Mouse (Mus musculus) left cerebral cortex, adult 11 months (tissue): ENCODE measurements around the gene B3gnt7.
"Not testable (repeated sequence)": the region's sequence is repeated elsewhere in the genome, so short reads cannot be mapped to it uniquely, and the experiment has no call there.

Source experiments
- DNase-seq: peaks from one replicate; pipeline ENCODE4 v3.0.0; 2022; ENCODE audit warnings: low spot score

The B3gnt7 gene

GRCm38 (mm10) chr1:86303063-86303872 is 636 bp downstream of the B3gnt7 start:
- no peak for DNase-seq

- DNase-seq, result no peak
Measured at GRCm38 (mm10) chr1:86303873-86304250, 1.2 kb downstream of the B3gnt7 start.

GRCm38 (mm10) chr1:86306686-86307085 is 4.1 kb downstream of the B3gnt7 start:
- DNase-seq, result no peak

- no peak for DNase-seq
Measured at GRCm38 (mm10) chr1:86307177-86307762, 4.6 kb downstream of the B3gnt7 start.

- DNase-seq, result no peak
Measured at GRCm38 (mm10) chr1:86307871-86308641, 5.4 kb downstream of the B3gnt7 start.

- DNase-seq, result no peak
Measured at GRCm38 (mm10) chr1:86309270-86309833, 6.7 kb downstream of the B3gnt7 start.

- DNase-seq, result no peak
Measured at GRCm38 (mm10) chr1:86310536-86311310, 8.1 kb downstream of the B3gnt7 start.

GRCm38 (mm10) chr1:86311467-86312005 is 8.9 kb downstream of the B3gnt7 start:
- no peak for DNase-seq

- DNase-seq, result no peak
Measured at GRCm38 (mm10) chr1:86312269-86312668, 9.6 kb downstream of the B3gnt7 start.

GRCm38 (mm10) chr1:86313096-86313771 is 10.6 kb downstream of the B3gnt7 start:
- no peak for DNase-seq

GRCm38 (mm10) chr1:86313772-86314125 is 11.1 kb downstream of the B3gnt7 start:
- no peak for DNase-seq

- no peak for DNase-seq
Measured at GRCm38 (mm10) chr1:86320822-86321413, 18.3 kb downstream of the B3gnt7 start.

GRCm38 (mm10) chr1:86336330-86336729 is 33.7 kb downstream of the B3gnt7 start:
- DNase-seq, result no peak

GRCm38 (mm10) chr1:86339156-86339812 is 36.7 kb downstream of the B3gnt7 start:
- DNase-seq, result peak; percentile 81

GRCm38 (mm10) chr1:86341096-86341495 is 38.5 kb downstream of the B3gnt7 start:
- not testable (repeated sequence) for DNase-seq

- DNase-seq, result no peak
Measured at GRCm38 (mm10) chr1:86342371-86342770, 39.7 kb downstream of the B3gnt7 start.

GRCm38 (mm10) chr1:86343087-86343645 is 40.5 kb downstream of the B3gnt7 start:
- no peak for DNase-seq

- no peak for DNase-seq
Measured at GRCm38 (mm10) chr1:86343969-86344861, 41.6 kb downstream of the B3gnt7 start.

- DNase-seq, result no peak
Measured at GRCm38 (mm10) chr1:86345069-86345468, 42.4 kb downstream of the B3gnt7 start.
